Mouse (Mus musculus) urinary bladder, postnatal 10 days (tissue): ENCODE results near the gene Plekho1.

Experiments used
- DNase-seq: peaks from one replicate; pipeline ENCODE4 v3.0.0; 2022; ENCODE audit warnings: low spot score

Plekho1 gene

GRCm38 (mm10) chr3:96008463-96008862 is 12.7 kb upstream of the Plekho1 start:
- no peak for DNase-seq

GRCm38 (mm10) chr3:96001560-96001959 is 5.8 kb upstream of the Plekho1 start:
- no peak for DNase-seq

- DNase-seq = no peak
Measured at GRCm38 (mm10) chr3:96000921-96001501, 5.2 kb upstream of the Plekho1 start.

- no peak for DNase-seq
Measured at GRCm38 (mm10) chr3:96000080-96000632, 4.4 kb upstream of the Plekho1 start.

- DNase-seq = no peak
Measured at GRCm38 (mm10) chr3:95999308-96000079, 3.7 kb upstream of the Plekho1 start.

- DNase-seq = no peak
Measured at GRCm38 (mm10) chr3:95997203-95997721, 1.5 kb upstream of the Plekho1 start.

GRCm38 (mm10) chr3:95996451-95997073 is 761 bp upstream of the Plekho1 start:
- DNase-seq = no peak

- no peak for DNase-seq
Measured at GRCm38 (mm10) chr3:95994975-95995801, 613 bp downstream of the Plekho1 start.

GRCm38 (mm10) chr3:95994381-95994846 is 1.4 kb downstream of the Plekho1 start:
- no peak for DNase-seq

- no peak for DNase-seq
Measured at GRCm38 (mm10) chr3:95993881-95994280, 1.9 kb downstream of the Plekho1 start.

- no peak for DNase-seq
Measured at GRCm38 (mm10) chr3:95992990-95993603, 2.7 kb downstream of the Plekho1 start.

- no peak for DNase-seq
Measured at GRCm38 (mm10) chr3:95990413-95990941, 5.3 kb downstream of the Plekho1 start.

GRCm38 (mm10) chr3:95988969-95989368 is 6.8 kb downstream of the Plekho1 start:
- DNase-seq = no peak

GRCm38 (mm10) chr3:95988138-95988537 is 7.7 kb downstream of the Plekho1 start:
- no peak for DNase-seq

GRCm38 (mm10) chr3:95987386-95988110 is 8.3 kb downstream of the Plekho1 start:
- no peak for DNase-seq

GRCm38 (mm10) chr3:95986984-95987383 is 8.8 kb downstream of the Plekho1 start:
- no peak for DNase-seq

GRCm38 (mm10) chr3:95986001-95986622 is 9.7 kb downstream of the Plekho1 start:
- no peak for DNase-seq

- no peak for DNase-seq
Measured at GRCm38 (mm10) chr3:95985209-95986000, 10.4 kb downstream of the Plekho1 start.

- DNase-seq = no peak
Measured at GRCm38 (mm10) chr3:95982129-95982528, 13.7 kb downstream of the Plekho1 start.
